Mouse (Mus musculus) cerebellum, adult 11 months (tissue): ENCODE measurements around the gene Obsl1.

Experiments used
- DNase-seq: peaks from one replicate; pipeline ENCODE4 v3.0.0; 2022

The Obsl1 gene

DNA sequence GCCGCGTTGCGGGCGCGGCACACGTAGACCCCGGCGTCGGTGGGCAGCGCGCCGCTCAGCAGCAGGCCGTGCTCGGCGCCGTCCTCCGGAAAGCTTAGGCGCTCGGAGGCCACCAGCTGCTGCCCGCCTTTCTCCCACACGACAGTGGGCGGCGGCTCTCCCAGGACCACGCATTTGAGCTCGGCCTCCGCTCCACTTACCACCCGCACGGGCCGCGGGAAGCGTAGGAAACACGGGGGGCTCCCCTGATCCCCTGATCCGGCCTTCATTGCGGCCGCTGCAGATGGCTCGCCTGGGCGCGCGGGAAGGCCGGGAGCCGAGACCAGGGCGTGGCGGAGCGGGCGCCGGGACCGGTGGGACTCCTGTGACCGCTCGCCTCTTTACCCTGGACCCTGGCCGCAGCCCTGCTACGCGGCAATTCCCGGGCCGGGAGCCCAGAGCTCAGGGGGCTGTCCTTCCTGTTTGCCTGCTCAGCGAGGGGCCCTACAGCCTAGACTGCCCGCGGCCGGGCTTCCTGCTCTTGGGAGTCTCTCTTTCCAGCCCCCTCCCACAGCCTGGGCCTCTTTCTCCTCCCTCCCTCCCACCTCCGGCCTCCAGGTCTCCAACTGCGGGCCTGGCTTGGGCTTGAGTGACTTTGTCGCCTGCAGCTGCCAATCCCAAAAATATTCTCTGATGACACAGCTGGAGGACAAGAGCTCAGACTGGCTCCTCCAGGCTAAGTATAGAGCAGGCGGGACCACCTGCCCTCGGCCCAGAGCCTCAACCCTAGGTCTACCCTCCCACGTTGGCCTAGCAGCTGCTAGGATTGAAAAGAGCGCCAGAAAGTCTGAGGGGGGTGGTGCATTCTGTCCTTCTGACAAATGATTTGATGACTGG lies at the start of gene Obsl1:
TSS of gene Obsl1 (minus strand) at position 497 of the 876 bp plus-strand sequence.
- peak; percentile 48 for DNase-seq

DNA sequence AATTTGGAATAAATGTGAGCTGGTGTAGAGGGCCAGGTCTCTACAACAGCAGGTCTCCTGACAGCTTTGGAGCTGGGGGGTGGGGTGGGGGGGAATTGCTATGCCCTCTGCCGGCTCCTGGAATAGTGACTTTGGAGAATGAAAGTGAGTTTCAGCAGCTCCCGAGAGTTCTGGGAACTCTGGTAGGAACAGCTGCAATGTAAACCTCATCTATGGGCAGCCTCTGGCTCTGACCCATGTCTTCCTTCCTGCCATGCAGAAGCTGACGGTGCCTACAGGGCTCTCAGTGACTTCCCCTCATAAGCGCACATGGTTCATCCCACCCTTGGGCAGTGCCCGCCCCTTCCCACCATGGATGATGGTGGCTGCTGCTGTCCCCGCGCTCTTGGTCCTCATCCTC lies 49.4 kb upstream of the Obsl1 start:
- no peak for DNase-seq

GRCm38 (mm10) chr1:75550586-75550985 lies 44.3 kb upstream of the Obsl1 start:
- DNase-seq, result no peak

GRCm38 (mm10) chr1:75549289-75550279 lies 43.3 kb upstream of the Obsl1 start:
- DNase-seq, result no peak

DNA sequence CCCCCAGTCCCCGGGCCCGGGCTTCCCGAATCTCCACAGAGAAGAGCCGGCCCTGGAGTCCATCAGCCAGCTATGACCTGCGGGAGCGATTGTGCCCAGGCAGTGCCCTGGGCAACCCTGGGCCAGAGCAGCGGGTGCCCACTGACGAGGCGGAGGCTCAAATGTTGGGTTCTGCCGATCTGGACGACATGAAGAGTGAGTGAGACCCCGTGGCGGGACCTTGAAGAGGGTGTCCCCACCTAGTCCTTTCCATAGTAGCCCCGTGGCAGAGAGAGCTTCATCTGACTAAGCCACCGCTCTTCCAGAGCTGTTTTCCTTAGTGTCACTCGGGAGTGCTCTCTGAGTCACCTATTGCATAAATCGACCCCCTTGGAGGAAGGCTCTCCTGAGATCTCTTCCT lies 42.6 kb upstream of the Obsl1 start:
- no peak for DNase-seq

GRCm38 (mm10) chr1:75548083-75548482 lies 41.8 kb upstream of the Obsl1 start:
- DNase-seq, result no peak

- DNase-seq, result no peak
Observed at GRCm38 (mm10) chr1:75547351-75547750, 41.1 kb upstream of the Obsl1 start.

- DNase-seq, result peak; percentile 75
Observed at GRCm38 (mm10) chr1:75545965-75546956, 40.0 kb upstream of the Obsl1 start, which contains the start of gene Slc4a3. Slc4a3 (plus strand) TSS chr1:75546266.

- DNase-seq, result no peak
Observed at GRCm38 (mm10) chr1:75544351-75544750, 38.1 kb upstream of the Obsl1 start.

DNA sequence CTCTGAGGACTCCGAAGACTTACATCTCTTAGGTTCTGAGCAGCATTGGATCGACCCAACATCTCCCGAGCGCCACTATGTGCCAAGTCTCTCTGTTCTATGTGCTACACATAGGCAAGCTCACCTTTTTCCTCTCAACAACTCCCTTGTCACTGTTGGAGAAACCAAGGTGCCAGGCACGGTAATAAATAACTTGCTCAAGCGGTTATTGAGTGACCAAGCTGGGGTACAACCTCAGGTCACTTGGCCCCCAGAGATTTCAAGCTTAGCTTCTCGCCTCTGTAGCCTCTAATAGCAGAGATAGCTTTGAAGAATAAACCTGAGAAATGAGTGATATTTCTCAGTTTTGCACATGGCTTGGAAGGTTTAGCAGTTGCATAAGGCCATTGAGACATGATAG lies 35.2 kb upstream of the Obsl1 start:
- DNase-seq, result no peak

DNA sequence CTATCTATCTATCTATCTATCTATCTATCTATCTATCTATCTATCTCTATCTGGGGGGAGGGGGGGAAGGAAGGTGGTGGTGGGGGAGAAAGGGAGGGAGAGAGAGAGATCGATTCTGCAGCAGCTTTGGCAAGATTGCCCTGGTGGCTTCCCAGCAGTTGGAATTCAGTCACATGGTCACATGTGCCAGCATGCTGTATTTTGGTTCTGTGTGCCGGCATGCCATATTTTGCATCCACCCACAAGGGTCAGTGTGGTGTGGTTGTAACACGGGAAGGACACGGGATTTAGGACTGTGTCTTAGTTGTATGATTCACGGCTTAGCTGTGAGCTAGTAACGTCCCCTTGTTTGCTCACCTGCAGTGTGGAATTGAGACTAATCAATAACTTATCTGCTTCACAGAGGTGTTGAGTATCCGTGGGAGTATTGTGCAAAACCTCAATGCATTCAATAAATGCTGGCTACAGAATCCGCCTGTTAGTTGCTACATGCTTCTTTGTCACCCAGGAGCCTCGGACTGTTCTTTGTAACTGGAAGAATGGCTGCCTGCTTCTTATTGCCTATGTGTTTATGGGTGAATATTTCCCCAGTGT lies 32.4 kb upstream of the Obsl1 start:
- DNase-seq, result no peak

DNA sequence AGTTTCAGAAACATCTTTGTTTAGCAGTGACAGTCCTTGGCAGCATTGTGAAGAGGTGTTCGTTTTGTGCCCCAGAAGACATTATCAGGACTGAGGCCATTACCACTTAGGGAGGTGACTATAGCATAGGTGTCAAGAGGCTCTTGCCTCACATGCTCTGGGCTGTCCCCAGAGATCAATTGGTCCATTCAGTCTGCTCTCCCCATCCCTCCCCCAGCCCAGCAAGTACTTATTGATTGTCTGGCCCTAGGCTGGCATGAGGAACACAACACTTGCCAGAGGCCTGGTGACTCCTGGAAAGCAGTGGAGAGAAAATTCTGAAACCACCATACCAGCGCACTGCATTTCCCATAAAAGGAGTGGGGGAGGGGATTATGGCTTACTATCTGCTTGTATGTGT lies 31.3 kb upstream of the Obsl1 start:
- no peak for DNase-seq

GRCm38 (mm10) chr1:75533325-75534252 lies 27.3 kb upstream of the Obsl1 start:
- DNase-seq, result no peak

DNA sequence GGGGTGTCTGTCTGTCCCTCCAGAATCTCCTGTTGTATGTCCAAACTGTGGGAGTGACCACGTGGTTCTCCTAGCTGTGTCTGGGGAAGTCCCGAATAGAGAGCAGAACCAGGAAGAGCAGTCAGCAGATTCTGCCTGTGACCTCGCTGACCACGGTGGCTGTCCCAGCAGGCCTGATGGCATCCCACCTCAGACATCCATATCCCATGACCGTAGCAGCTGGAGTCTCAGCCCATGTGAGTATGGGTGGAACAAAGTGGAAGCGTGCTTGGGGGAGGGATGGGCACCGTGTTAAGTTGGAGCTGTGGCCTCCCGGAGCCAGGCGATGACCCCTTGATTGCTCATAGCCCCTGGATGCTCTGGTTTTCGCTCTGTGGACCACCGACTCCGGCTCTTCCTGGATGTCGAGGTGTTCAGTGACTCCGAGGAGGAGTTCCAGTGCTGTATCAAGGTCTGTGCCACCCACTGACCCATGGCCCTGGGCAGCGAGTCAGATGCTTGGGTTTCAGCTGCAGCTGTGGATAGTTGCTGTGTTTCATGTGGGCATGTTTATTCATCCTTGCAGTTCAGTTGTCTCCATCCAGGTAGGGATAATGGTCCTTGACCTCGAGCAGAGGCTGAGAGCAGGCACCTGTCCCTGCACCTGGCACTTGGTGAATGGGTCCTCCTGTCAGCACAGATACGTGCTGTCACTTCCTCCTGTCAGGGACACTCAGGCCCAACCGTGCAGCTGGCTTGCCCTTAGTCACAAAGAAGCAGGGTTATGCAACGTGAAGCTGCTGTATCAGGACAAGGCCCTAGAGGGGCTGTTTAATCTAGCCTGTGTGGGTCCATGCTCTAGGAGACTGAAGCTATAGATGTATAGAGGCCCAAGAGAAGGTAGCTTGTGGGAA lies 26.3 kb upstream of the Obsl1 start:
- DNase-seq, result no peak

- no peak for DNase-seq
Observed at GRCm38 (mm10) chr1:75530546-75530945, 24.3 kb upstream of the Obsl1 start.

DNA sequence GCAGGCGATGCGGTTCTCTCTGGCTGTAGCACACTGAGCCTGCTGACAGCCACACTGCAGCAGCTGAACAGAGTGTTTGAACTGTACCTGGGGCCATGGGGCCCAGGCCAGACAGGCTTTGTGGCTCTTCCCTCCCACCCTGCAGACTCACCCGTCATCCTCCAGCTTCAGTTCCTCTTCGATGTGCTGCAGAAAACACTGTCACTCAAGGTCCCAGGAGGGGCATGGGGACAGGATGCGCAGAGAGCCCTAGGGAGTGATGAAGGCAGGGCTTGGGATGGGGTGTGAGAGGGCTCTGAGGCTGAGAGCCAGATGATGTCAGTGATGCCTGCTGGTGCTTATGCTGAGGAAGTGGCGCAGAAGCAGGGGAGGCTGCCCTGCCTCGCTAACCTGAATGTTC lies 18.4 kb upstream of the Obsl1 start:
- DNase-seq, result no peak

- peak; percentile 84 for DNase-seq
Observed at GRCm38 (mm10) chr1:75521321-75522031, 15.2 kb upstream of the Obsl1 start, which contains the start of gene Stk11ip. Stk11ip (plus strand) TSS chr1:75521529.

DNA sequence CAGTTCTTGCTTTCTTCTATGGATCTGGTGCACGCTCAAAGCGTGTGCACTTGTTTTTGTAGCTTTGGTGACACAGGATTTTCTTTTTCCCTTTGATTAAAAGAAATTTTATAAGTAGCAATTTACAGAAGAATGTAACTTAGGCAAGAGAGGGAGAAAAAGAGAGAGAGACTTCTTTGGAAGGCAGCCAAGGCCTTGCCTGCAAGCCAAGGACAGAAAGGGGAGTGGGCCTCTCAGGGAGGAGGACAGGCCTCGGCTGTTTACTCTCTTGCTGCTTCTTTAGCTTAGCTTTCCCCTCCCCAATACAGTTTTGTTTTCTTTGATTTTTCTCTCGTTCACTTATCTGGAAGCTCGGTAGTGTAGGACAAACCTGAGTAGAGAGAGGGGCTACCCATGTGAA lies 13.3 kb upstream of the Obsl1 start:
- DNase-seq, result no peak

DNA sequence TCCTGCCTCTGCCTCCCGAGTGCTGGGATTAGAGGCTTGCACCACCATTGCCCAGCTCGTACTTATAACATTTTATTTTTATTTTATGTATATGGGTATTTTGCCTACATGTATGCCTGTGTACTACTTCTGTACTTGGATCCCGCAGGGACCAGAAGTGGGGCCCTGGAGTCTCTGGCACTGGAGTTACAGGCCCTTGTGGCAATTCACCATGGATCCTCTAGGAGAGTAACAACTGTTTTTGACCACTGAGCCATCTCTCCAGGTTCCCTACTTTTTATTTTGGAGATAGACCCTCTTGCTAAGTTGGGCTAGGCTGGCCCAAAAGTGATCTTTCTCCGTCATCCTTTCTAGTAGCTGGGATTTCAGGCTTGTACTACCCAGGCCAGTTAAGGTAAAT lies 12.2 kb upstream of the Obsl1 start:
- DNase-seq, result no peak
